Mouse (Mus musculus) gastrocnemius, postnatal 4 days (tissue): ENCODE measurements around the gene Orc4. TPM values are rescaled to one million over a fixed set of nuclear protein-coding genes. Genes with fewer than 3 reads are reported as not detected.
"Not testable (repeated sequence)": the region's sequence is repeated elsewhere in the genome, so short reads cannot be mapped to it uniquely, and the experiment has no call there.

Experiments
- DNase-seq, 2 experiments: peaks; one replicate each; pipeline ENCODE4 v3.0.0; 2021 to 2022; ENCODE audit warnings: low spot score in 2 of 2, mixed read lengths in 2 of 2
- long read RNA-seq, 2 experiments: library from polyadenylated mRNA; stranded (forward); transcript quantifications; one replicate each; pipeline ENCODE4 v2.0.0; 2021
- total RNA-seq, 2 experiments: library from RNA; stranded (reverse); gene quantifications; 2 replicates each; pipeline ENCODE4 v1.2.3; 2021

Orc4 gene
- 10 to 100 TPM; 38.0 to 41.7 TPM for total RNA-seq
- long read RNA-seq, experiment 1, full-length matches to known transcripts = 29 of 45 reads
- long read RNA-seq, experiment 1, partial matches to known transcripts = 1 of 45 reads
- long read RNA-seq, experiment 1, other reads (novel, unspliced or antisense) = 15 of 45 reads
- long read RNA-seq, experiment 2, full-length matches to known transcripts = 11 of 24 reads
- long read RNA-seq, experiment 2, partial matches to known transcripts = 0 of 24 reads
- long read RNA-seq, experiment 2, other reads (novel, unspliced or antisense) = 13 of 24 reads

DNA sequence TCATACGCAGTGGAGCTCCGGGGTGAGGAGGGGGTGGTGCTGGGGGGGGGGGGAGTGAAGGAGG, at the start of gene Orc4:
Orc4 (minus strand) TSS at position 26 of the 64 bp plus-strand sequence.
- no peak for DNase-seq

DNA sequence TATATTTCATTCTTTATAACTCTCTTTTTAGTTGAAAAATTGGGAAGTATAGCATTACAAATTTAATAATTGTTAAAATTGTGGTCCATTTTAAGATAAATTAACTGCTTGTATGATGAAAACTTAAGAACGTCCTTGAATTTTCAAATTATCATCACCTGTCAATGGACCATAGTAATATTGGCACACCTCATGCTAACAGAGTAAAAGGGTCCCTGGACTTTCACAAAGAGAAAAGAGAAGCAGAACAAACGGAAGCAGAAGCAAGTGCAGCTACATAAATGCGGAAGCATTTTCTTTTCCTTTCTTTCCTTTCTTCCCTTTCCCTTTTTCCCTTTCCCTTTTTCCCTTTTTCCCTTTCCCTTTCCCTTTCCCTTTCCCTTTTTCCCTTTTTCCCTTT, 40.2 kb upstream of the Orc4 start:
- DNase-seq = no peak

DNA sequence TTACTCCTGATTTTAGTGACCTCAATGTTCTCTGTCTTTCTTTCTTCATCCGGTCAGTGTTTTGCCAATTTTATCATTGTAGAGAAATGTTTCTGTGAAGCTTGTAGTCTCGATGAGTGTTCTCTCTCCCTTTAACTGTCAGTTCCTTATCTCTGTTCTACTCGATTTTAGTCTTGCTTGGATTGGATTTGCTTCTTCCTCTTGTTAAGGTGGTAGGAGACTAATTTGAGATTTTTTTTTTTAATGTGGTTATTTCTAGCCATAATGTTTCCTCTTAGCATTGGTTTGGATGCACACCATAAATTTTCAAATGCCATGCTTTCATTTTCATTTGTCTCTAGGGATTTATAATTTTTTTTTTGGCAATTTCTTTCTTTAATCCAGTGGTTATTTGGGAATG, 28.8 kb upstream of the Orc4 start:
- DNase-seq = no peak

DNA sequence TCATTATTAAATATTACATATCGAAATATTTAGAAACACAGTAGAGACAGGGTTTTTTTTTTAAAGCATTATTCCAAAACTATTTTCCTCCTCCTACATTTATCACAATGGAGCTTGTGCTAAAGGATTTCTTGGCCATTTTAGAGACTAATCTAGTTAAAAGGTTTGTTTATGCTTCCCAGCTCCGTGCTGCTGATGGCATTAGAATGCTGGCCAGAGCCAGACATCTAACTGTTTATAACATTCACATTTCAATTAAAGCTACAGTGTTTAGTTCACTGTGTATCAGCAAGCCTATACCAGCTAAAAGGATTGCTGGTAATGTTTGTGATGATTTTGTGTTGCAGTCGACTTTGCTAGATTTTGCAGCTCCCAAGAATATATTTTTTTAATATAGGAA, 6.5 kb upstream of the Orc4 start:
- no peak for DNase-seq

DNA sequence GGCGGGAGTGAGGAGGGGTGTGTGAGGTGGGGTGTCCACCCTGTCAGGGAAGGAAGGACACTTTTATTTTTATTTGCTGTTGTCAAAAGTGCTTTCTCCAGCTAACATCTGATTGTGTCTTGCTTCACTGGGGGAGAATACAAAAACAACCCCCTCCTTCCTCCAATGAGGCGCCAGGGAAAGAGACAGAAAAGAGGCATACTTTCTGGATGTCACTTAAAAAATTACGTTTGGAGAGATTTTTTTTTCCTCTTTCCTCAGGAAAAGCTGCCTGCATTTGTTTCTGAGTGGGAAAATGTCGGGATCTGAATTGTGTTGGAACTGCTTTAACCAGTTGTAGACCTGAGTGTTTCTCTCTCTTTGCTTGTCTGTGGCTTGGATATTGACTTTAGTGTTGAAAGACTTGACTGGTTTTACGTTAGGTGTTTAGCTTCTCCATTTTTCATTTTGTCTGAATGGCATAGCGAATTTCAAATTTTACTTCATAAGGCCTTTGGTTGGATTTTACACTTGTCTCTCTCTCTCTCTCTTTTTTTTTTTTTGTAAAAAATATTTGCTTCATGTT, 321 bp upstream of the Orc4 start:
- no peak for DNase-seq

DNA sequence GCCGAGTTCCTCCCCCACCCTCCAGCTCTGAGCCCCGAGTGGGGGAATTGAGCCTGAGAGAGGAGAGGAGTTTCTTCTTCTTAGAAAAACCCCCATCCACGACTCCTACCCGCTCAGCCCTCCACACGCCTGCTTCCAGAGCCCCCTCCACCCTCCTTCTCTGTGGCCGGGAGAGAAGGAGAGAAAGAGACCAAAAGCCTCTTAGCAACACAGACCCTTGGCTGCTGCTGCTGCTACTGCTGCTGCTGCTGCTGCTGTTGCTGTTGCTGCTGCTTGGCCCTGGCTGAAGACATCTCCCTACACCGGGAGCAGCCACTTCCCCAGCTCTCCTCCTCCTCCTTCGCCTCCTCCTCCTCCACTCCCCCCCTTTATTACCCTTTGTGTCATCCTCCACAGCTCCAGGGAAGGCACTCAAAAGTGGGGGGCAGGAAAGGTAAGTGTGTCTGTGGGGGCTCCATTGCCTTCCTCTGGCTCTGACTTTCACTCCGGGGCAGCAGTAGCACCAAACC, 280 bp downstream of the Orc4 start:
- peak; percentile 21 to 39 for DNase-seq

DNA sequence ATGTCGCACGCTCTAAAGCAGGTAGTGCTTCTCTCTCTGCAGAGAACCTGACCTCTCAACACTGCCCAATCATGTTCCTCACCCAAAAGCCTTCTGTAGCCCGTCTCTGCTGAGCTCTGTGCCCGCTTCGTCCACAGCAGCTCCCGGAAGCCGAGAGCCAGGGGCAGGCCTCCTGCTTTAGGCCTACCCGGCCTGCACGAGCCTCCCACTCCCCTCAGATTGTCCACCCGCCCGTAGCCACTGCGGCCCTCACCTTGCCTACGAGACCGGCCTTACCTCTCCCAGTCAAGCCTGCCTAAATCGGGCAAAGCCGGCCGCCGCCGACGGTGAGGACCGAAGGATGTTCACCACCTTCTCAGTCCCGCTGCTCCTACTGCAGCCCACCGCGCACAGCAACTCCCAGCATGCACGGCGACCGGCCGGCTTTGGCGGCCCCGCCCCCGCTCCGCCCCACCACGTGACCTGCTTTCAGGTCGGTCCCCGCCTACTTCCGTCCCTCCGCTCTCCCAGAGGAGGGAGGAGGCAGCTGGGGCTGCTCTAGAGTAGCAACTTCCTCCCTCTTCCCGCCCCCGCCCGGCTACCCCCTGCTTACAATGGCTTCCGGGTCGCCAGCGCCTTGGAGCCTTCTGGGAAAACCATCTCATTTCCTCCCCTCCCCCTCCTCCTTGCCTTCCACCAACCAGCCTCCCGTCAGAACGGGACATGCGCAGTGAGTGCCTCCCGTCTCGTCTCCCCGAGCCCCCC, 1.1 kb downstream of the Orc4 start, which contains the start of gene Mbd5:
Mbd5 (plus strand) TSS at position 668 of the 744 bp plus-strand sequence.
- peak; percentile 99 to 100 for DNase-seq

DNA sequence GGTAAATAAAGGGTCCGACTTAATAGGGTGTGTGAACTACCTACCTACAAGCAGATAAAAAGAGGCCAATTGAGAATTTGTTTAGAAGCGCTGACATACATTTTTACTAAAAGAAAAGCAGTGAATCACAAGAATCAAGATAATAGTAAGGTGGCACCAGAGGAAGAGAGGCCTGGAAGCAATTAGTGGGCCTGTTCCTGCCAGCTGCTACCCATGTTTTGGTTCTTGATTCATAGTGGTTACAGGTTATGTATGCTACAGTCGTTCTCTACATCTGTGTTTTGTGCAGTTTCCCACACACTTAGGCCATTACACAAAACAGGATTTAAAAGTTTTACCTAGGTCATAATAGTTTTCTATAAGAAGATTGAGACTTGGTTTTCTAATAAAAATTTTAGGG, 2.3 kb downstream of the Orc4 start:
- DNase-seq = no peak

DNA sequence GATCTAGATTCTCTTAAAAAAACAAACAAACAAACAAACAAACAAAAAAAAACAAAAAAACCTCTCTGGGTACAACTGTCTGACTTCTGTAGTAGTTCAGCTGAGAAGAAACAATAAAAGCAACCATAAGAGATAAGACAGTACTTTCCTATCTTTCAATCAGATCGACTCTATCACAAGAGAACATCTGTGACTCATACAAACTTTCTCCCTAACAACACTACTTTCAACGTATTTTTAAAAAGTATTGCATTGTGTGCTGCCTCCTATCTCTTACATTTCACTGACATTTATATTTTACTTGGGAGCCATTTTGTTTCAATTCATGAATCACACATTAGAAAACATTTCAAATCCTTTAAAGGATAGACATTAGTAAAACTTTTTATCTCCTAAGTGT, 15.0 kb downstream of the Orc4 start:
- no peak for DNase-seq

DNA sequence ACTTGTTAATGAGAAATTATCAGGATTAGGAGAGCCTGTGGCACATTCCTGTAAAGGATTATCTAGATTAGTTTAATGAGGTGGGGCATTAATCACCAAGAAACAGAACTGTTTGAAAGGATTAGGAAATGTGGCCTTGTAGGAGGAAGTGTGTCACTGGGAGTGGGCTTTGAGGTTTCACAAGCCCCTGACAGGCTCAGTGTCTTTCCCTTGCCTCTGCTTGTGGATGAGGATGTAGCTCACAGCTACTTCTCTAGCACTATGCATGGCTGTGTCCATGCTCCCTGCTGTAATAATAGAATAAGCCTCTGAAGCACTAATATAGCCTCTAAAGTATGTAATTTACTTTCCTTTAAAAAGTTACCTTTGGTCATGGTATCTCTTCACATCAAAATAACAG, 34.2 kb downstream of the Orc4 start:
- no peak for DNase-seq

DNA sequence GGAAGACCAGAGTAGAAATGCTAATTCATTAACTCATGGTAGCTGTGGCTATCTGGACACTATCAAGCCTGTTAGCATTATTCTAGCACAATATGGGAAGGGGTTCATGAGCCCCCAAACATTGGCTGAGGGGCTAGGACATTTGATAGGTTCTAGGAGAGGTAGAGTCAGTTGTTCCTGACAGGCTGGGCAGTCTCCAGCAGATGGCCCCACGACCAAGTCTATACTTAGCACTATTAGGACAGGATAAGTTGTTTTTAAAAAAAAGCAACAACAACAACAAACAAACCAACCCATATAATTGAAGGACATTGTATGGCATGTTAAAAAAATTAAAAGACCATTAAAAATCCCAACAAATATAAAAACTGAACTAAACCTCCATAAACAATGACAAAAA, 35.9 kb downstream of the Orc4 start:
- no peak for DNase-seq

DNA sequence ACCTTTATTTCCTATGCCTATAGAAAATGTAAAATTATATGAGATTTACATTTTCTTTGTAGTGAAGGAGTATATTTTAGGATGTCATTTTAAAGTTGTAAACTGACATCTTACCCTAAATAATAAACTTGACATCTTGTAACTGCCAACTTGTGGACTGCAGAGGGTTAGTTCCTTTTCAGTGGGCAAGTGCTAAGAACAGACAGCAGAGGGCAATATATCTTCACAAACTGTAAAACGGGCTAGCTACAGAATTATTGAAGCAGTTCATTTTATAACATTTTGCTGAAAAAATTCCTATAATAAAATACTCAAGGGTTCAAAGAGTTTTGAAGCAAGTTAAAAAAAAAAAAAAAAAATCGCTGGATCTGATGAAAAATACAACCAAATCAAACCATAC, 41.2 kb downstream of the Orc4 start:
- DNase-seq = no peak

DNA sequence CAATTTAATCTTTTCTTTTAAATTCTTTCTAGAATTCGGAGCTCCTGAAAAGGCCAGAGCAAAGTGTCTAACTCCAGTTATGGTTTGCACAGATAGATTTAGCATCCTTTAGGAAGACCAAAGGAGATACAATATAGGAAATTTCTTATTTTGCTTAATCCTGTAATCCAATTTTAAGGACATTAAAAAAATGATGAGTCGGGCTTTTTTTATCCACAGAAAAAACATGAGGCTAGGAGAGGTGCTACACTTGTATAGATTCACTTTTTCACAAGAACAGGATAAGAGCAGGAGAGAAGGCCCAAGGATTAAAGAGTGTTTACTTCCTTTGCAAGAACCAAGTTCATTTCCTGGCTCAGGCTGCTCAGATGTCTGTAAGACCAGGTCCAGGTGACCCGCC, 54.9 kb downstream of the Orc4 start:
- DNase-seq = no peak

DNA sequence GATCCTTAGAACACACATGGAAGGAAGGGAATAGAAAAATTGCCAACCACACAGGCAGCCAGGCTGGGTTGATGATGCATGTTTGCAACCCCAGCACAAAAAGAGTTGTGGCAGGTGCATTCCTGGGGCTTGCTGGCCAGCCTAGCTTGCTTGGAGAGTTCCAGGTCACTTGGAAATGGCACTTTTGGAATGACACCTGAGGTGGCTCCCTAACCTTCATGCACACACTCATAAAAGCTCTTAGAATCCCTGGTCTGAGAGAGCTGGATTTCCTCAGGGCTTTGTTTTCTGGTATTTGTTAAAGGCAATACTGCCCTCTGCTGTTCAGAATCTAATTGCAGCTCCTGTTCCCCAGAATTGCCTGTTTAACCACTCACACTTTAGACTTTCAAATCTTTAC, 64.1 kb downstream of the Orc4 start:
- peak in 1 of 2 experiments; percentile 50 for DNase-seq

DNA sequence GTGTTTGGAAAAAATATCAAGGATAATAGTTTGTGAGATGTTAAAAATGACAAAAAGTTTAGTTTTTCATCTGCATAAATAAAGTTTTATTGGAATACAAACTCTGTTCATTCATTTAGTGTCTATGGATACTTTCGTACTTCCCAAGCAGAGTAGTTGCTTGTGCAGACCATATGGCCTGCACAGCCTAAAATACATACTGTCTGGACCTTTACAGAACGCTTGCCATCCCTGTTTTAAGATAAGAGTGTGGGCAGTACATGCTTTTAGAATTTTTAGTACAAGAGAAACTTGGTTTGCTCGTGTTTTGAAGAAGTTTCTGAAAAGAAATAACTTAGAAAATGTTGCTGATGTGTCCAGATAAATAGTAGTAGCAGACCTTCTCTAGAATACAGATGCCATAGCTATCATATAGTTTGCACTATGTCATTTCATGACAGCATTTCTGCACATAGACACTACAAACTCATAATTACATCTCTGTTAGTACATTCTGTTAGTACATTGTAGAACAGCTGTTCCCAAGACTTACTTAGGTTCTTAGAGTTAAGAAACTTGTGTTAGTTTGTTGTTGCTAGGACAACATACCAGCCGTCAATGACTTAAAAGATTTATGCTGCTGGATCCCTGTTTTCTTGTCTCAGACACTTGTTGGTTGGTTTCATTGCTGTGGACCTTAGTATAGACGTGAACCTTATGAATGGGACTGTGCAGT, 81.7 kb downstream of the Orc4 start:
- DNase-seq = no peak

DNA sequence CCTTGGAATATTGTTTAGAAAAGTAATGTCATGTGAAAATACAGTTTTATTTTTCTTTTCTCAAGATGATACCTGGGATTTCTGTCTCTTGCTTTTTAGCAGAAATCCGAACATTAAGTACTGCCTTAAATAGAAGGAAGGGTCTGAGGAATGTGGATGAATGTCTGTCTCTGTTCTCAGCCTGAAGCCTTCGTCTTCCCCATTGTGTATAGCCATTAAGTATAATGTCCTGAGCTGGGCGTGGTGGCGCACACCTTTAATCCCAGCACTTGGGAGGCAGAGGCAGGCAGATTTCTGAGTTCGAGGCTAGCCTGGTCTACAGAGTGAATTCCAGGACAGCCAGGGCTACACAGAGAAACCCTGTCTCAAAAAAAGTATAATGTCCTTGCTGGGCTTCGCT, 84.5 kb downstream of the Orc4 start:
- DNase-seq = not testable (repeated sequence)

Other genes with a start within 250 kb of the Orc4 start
- gene Acvr2a, start 136.2 kb downstream of the Orc4 start, total RNA-seq = 10 to 100 TPM; 27.9 to 30.3 TPM
- gene Mbd5, start 769 bp downstream of the Orc4 start, total RNA-seq = 10 to 100 TPM; 42.2 to 46.3 TPM